Mouse (Mus musculus) heart, embryonic 12.5 days (tissue): ENCODE results near the gene Tle4. TPM values are rescaled to one million over a fixed set of nuclear protein-coding genes. Genes with fewer than 3 reads are reported as not detected.

Experiments
- ATAC-seq: fragments of 200-750 bp; cut with Nextera tagmentation; 2 replicates; pipeline ENCODE4 v1.8.0; 2017; ENCODE audit warnings: moderate TSS enrichment, moderate library complexity; ENCODE audit not compliant: insufficient number of reproducible peaks, low FRiP score
- H3K27ac ChIP-seq: fragments of 300-500 bp; sonication (generic); 2 replicates; pipeline ENCODE4 v1.5.1; 2016; ENCODE audit warnings: mild to moderate bottlenecking, moderate library complexity; ENCODE audit not compliant: poor library complexity, severe bottlenecking
- H3K27me3 ChIP-seq: fragments of 300-500 bp; sonication (generic); replicated peaks from 2 replicates; pipeline ENCODE4 v1.6.1; 2016; ENCODE audit warnings: mild to moderate bottlenecking, moderate library complexity
- H3K36me3 ChIP-seq: fragments of 300-500 bp; sonication (generic); 2 replicates; pipeline ENCODE4 v1.6.1; 2016; ENCODE audit warnings: mild to moderate bottlenecking, moderate library complexity
- H3K4me1 ChIP-seq: fragments of 300-500 bp; sonication (generic); replicated peaks from 2 replicates; pipeline ENCODE4 v1.6.1; 2016; ENCODE audit warnings: mild to moderate bottlenecking
- H3K4me2 ChIP-seq: fragments of 300-500 bp; sonication (generic); 2 replicates; pipeline ENCODE4 v1.6.1; 2016; ENCODE audit warnings: mild to moderate bottlenecking, moderate library complexity
- H3K4me3 ChIP-seq: fragments of 300-500 bp; sonication (generic); 2 replicates; pipeline ENCODE4 v1.5.1; 2016; ENCODE audit warnings: mild to moderate bottlenecking
- H3K9ac ChIP-seq: fragments of 300-500 bp; sonication (generic); 2 replicates; pipeline ENCODE4 v1.6.1; 2016; ENCODE audit warnings: mild to moderate bottlenecking, moderate library complexity
- H3K9me3 ChIP-seq: fragments of 300-500 bp; sonication (generic); replicated peaks from 2 replicates; pipeline ENCODE4 v1.6.1; 2016; ENCODE audit warnings: mild to moderate bottlenecking, moderate library complexity
- whole genome bisulfite sequencing: fragments of 180-500 bp; shearing (Covaris S2); methylation state at CpG from one replicate; pipeline ENCODE4 v1.1.7; 2016; 5-methylcytosine and 5-hydroxymethylcytosine counted together
- polyA plus RNA-seq: library from polyadenylated mRNA; unstranded; fragments of >200 nt; fragmentation: Nextera tagmentation; extraction: Ambion mirVana; gene quantifications from 2 replicates; pipeline ENCODE4 v1.2.1, GENCODE M21; 2016

The Tle4 gene
- polyA plus RNA-seq, 1 experiment from 2014 or later, result 10.9 TPM

DNA sequence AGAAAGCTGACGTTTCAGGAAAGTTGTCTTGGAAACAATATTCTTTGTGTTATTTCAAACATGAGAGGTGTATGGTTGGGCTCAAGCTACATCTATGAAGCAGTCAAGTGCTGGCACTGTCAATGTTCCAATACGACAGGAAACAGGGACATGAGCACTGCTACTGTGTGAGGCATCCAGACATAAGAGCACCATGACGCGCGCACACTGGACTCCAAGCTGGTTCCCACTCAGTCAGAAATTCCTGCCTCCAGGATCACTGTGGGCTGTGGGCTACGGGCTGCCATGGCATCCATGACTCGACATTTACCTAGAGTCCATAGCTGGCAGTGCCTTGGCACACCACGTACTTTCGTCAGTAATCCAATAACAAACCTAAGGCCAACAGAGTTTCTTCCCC, 110.7 kb downstream of the Tle4 start:
- Histone ChIP-seq H3K9ac (no peak overlapping the region), H3K27ac (no peak overlapping the region), H3K9me3 (no peaks in the 10 kb centered on the region), H3K4me3 (no peak overlapping the region), H3K4me2 (no peak overlapping the region), H3K27me3 (no peaks in the 10 kb centered on the region), H3K4me1 (peaks cover 3% of the 10 kb centered on the region), H3K36me3 (no peaks in the 10 kb centered on the region)
- WGBS, result 87% methylated on average over 9 of the region's 9 CpGs
- ATAC-seq, result no peak

DNA sequence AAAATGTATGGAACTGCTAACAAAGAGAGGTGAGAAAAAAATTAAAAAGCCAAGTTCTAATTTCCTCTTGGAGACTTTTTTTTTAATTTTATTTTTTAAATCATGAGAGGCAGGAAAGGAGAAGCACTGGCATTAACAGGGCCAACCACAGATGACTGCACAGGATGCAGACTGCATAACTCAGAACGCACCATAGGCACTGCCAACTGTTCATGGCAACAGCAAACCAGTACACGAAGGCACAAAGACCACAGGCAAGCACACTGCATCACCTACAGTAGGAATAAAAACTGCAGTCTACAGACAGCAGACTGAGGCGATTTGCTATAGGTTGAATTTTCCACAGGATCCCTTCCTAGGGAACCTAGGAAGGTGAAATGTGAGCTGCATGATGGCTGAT, 112.7 kb downstream of the Tle4 start:
- H3K4me3 ChIP-seq, result no peak overlapping the region
- 84% methylated on average over 3 of the region's 3 CpGs for WGBS

DNA sequence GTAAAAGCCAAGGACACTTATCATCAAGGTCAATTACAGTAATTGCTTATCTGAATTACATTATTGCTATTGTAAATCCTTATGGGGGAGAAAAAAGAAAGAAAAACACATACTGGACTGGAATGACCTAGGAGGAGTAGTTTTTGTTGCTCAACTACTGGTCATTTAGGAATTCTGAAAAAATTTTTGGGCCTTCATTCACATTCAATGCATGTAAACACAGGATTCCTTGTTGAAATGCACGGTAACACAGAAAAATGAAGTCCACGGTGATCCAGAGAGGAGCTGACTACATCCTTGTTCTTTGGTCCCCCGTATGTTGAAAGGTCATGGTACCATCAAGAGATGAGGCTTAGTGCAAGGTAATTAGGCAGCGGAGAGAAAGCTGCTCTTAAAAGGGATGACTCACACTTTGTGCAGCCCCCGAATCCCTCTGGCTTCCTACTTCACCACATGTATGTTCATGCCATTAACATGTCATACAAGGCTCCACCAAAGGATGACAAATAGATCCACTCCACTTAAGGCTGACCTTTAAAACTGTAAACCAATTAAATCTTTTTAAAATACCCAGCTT, 115.2 kb downstream of the Tle4 start:
- Histone ChIP-seq H3K36me3 (no peaks in the 10 kb centered on the region), H3K9ac (no peak overlapping the region), H3K9me3 (no peaks in the 10 kb centered on the region), H3K4me2 (no peak overlapping the region), H3K27ac (no peak overlapping the region), H3K4me1 (peaks cover 21% of the 10 kb centered on the region), H3K4me3 (no peak overlapping the region), H3K27me3 (no peaks in the 10 kb centered on the region)
- WGBS, result 78% methylated on average over 5 of the region's 5 CpGs
- no peak for ATAC-seq

More for the DNA sequence above, 112.7 kb downstream of the Tle4 start:
- no peak overlapping the region for H3K4me2 ChIP-seq
- peaks cover 9% of the 10 kb centered on the region for H3K4me1 ChIP-seq
- H3K9ac ChIP-seq, result no peak overlapping the region
- no peak for ATAC-seq
- H3K36me3 ChIP-seq, result no peaks in the 10 kb centered on the region
- no peaks in the 10 kb centered on the region for H3K27me3 ChIP-seq
- H3K27ac ChIP-seq, result no peak overlapping the region
- H3K9me3 ChIP-seq, result no peaks in the 10 kb centered on the region

GRCm38 (mm10) chr19:14481796-14482561, 115.9 kb downstream of the Tle4 start:
- Histone ChIP-seq H3K4me3 (no peak overlapping the region), H3K4me1 (peaks cover 18% of the 10 kb centered on the region), H3K9ac (no peak overlapping the region), H3K4me2 (no peak overlapping the region), H3K36me3 (no peaks in the 10 kb centered on the region), H3K27ac (no peak overlapping the region), H3K9me3 (no peaks in the 10 kb centered on the region), H3K27me3 (no peaks in the 10 kb centered on the region)
- 53% methylated on average over 5 of the region's 5 CpGs for WGBS
- ATAC-seq, result no peak

DNA sequence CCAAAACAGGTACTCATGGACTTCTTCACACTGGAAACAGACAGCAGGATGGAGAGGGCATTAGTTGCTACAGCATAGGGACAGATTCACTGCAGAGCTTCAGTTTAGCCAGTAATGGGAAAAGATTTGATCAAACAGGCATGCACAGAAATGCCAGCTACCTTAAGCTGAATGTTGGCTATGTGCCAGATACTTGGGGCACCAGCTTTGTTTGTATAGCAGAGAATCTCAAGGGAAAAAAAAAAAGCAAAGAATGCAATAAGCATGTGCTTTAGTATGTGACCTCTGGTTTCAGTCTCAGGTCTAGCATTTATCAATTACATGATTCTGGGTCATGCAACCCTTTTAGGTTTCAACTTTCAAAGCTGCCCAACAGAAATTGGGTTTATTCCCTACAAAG, 118.1 kb downstream of the Tle4 start:
- Histone ChIP-seq H3K27me3 (no peaks in the 10 kb centered on the region), H3K9ac (no peak overlapping the region), H3K27ac (no peak overlapping the region), H3K4me1 (peaks cover 18% of the 10 kb centered on the region), H3K36me3 (no peaks in the 10 kb centered on the region), H3K4me2 (no peak overlapping the region), H3K9me3 (no peaks in the 10 kb centered on the region), H3K4me3 (no peak overlapping the region)
- no peak for ATAC-seq

GRCm38 (mm10) chr19:14469325-14469724, 128.5 kb downstream of the Tle4 start:
- Histone ChIP-seq H3K27ac (no peak overlapping the region), H3K27me3 (peaks cover 16% of the 10 kb centered on the region), H3K9ac (no peak overlapping the region), H3K36me3 (peaks cover 20% of the 10 kb centered on the region), H3K9me3 (no peaks in the 10 kb centered on the region), H3K4me1 (no peaks in the 10 kb centered on the region), H3K4me3 (no peak overlapping the region), H3K4me2 (no peak overlapping the region)
- 92% methylated on average over 5 of the region's 8 CpGs for WGBS
- no peak for ATAC-seq

- WGBS, result 87% methylated on average over 2 of the region's 2 CpGs
- no peak overlapping the region for H3K9ac ChIP-seq
Measured at GRCm38 (mm10) chr19:14468733-14469132, 129.1 kb downstream of the Tle4 start.

GRCm38 (mm10) chr19:14466020-14466419, 131.8 kb downstream of the Tle4 start:
- no peaks in the 10 kb centered on the region for H3K9me3 ChIP-seq
- peaks cover 35% of the 10 kb centered on the region for H3K36me3 ChIP-seq
- 92% methylated on average over 8 of the region's 8 CpGs for WGBS
- H3K4me3 ChIP-seq, result no peak overlapping the region
- ATAC-seq, result no peak
- no peak overlapping the region for H3K27ac ChIP-seq
- H3K4me2 ChIP-seq, result no peak overlapping the region
- H3K9ac ChIP-seq, result no peak overlapping the region
- H3K4me1 ChIP-seq, result no peaks in the 10 kb centered on the region
- H3K27me3 ChIP-seq, result peaks cover 23% of the 10 kb centered on the region

More at GRCm38 (mm10) chr19:14468733-14469132, 129.1 kb downstream of the Tle4 start:
- Histone ChIP-seq H3K9me3 (no peaks in the 10 kb centered on the region), H3K36me3 (peaks cover 20% of the 10 kb centered on the region), H3K4me1 (no peaks in the 10 kb centered on the region), H3K4me2 (no peak overlapping the region), H3K27ac (no peak overlapping the region), H3K4me3 (no peak overlapping the region), H3K27me3 (peaks cover 16% of the 10 kb centered on the region)
- ATAC-seq, result no peak

GRCm38 (mm10) chr19:14463281-14464079, 134.4 kb downstream of the Tle4 start:
- Histone ChIP-seq H3K36me3 (peaks cover 37% of the 10 kb centered on the region), H3K4me2 (no peak overlapping the region)

GRCm38 (mm10) chr19:14453486-14453885, 144.4 kb downstream of the Tle4 start:
- WGBS, result 88% methylated on average over 10 of the region's 10 CpGs
- no peak for ATAC-seq
- H3K36me3 ChIP-seq, result peaks cover 60% of the 10 kb centered on the region

More at GRCm38 (mm10) chr19:14463281-14464079, 134.4 kb downstream of the Tle4 start:
- Histone ChIP-seq H3K9ac (no peak overlapping the region), H3K27ac (no peak overlapping the region), H3K27me3 (peaks cover 30% of the 10 kb centered on the region), H3K9me3 (no peaks in the 10 kb centered on the region), H3K4me1 (no peaks in the 10 kb centered on the region), H3K4me3 (no peak overlapping the region)
- no peak for ATAC-seq
- WGBS, result 78% methylated on average over 5 of the region's 5 CpGs

DNA sequence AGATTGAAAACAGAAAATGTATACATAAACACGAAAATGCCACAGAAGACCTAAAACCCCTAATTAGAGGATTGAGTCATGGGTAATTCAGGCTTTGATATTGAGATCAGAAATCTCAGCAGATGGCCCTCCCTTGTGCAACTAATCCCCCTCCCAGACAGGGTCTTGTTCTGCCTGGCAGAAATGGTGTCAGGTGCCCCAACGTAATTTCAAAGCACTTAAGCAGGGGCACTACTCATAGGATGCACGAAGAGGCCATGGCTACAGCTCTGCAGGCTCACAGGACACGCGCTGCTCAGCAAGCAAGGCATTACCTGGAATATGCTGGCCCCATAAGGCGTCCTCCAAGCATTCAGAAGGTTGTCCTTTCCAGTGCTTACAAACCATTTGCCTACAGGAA, 146.5 kb downstream of the Tle4 start:
- ATAC-seq, result no peak
- no peak overlapping the region for H3K27ac ChIP-seq
- no peaks in the 10 kb centered on the region for H3K27me3 ChIP-seq
- no peak overlapping the region for H3K4me3 ChIP-seq
- peaks cover 54% of the 10 kb centered on the region for H3K36me3 ChIP-seq
- no peaks in the 10 kb centered on the region for H3K4me1 ChIP-seq
- H3K4me2 ChIP-seq, result no peak overlapping the region
- no peak overlapping the region for H3K9ac ChIP-seq
- no peaks in the 10 kb centered on the region for H3K9me3 ChIP-seq
- WGBS, result 89% methylated on average over 6 of the region's 6 CpGs

More at GRCm38 (mm10) chr19:14453486-14453885, 144.4 kb downstream of the Tle4 start:
- no peak overlapping the region for H3K4me3 ChIP-seq
- no peak overlapping the region for H3K9ac ChIP-seq
- H3K9me3 ChIP-seq, result no peaks in the 10 kb centered on the region
- H3K27me3 ChIP-seq, result peaks cover 11% of the 10 kb centered on the region
- H3K27ac ChIP-seq, result no peak overlapping the region
- no peaks in the 10 kb centered on the region for H3K4me1 ChIP-seq
- no peak overlapping the region for H3K4me2 ChIP-seq
